Mouse (Mus musculus) kidney, adult 2 months (tissue): ENCODE data around the gene Ntpcr. TPM values are rescaled to one million over a fixed set of nuclear protein-coding genes. Genes with fewer than 3 reads are reported as not detected.

Source experiments
- DNase-seq: peaks from one replicate; pipeline ENCODE4 v3.0.0; 2021
- H3K27ac ChIP-seq: fragments of 200-500 bp; 2 replicates; pipeline ENCODE4 v1.5.1; 2012; ENCODE audit warnings: low read depth, low read length, control low read depth, inconsistent platforms; ENCODE audit not compliant: insufficient read depth
- H3K27me3 ChIP-seq: fragments of 200-500 bp; replicated peaks from 2 replicates; pipeline ENCODE4 v1.6.1; 2012; ENCODE audit warnings: mild to moderate bottlenecking, moderate library complexity, low read length, inconsistent platforms; ENCODE audit not compliant: control insufficient read depth, insufficient read depth
- H3K36me3 ChIP-seq: fragments of 200-500 bp; 2 replicates; pipeline ENCODE4 v1.6.1; 2012; ENCODE audit warnings: mild to moderate bottlenecking, moderate library complexity, low read length, inconsistent platforms; ENCODE audit not compliant: control insufficient read depth, insufficient read depth
- H3K4me1 ChIP-seq: fragments of 200-500 bp; 2 replicates; pipeline ENCODE4 v1.6.1; 2011; ENCODE audit warnings: low read length; ENCODE audit not compliant: control insufficient read depth, insufficient read depth
- H3K4me3 ChIP-seq: fragments of 200-500 bp; 2 replicates; pipeline ENCODE4 v1.5.1; 2011; ENCODE audit warnings: mild to moderate bottlenecking, low read depth, low read length, control low read depth; ENCODE audit not compliant: insufficient read depth
- CTCF ChIP-seq: fragments of 200-500 bp; conservative IDR thresholded peaks from 2 replicates; pipeline ENCODE4 v1.5.1; 2011; ENCODE audit warnings: low read depth, mild to moderate bottlenecking, control low read depth, low read length, moderate library complexity, mixed read lengths; ENCODE audit not compliant: insufficient read depth, insufficient read length
- POLR2A ChIP-seq: fragments of 200-500 bp; IDR thresholded peaks from one replicate; pipeline ENCODE4 v1.6.1; 2011; ENCODE audit warnings: low read depth, low read length, control low read depth
- WGBS: fragments of 180-500 bp; shearing (Covaris S2); methylation state at CpG from one replicate; pipeline ENCODE4 v1.1.7; 2018; 5-methylcytosine and 5-hydroxymethylcytosine counted together
- polyA plus RNA-seq: library from polyadenylated mRNA; depleted of rRNA; stranded (reverse); fragments of >200 nt; gene quantifications from 2 replicates; pipeline ENCODE4 v1.2.3, GENCODE M21; 2012

The Ntpcr gene
- polyA plus RNA-seq, 1 experiment = 27.6 TPM

DNA sequence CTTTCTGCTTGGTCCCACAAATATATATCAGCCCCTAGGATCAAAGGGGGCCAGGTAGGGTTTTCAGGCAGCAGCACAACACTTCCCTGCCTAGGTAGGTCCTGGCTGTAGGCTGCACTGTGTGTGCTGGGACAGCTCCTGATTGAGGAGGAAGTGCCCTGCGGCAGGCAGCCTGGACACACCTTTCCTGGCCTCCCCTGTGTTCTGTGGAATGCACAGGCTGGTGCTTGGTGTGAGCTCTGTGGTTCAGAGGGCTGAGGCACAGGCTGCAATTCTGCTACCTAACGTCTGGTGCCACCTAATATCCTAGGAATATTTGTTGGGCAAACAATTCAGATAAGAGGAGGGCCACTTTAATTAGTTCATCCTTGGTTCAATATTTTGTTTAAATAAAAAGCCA lies 12.1 kb downstream of the Ntpcr start:
- H3K4me3 ChIP-seq = no peak overlapping the region
- H3K4me1 ChIP-seq = no peaks in the 10 kb centered on the region
- DNase-seq = no peak
- H3K27me3 ChIP-seq = no peaks in the 10 kb centered on the region
- no peak overlapping the region for H3K27ac ChIP-seq
- WGBS = 32% methylated on average over 2 of the region's 2 CpGs
- H3K36me3 ChIP-seq = no peaks in the 10 kb centered on the region
- TF ChIP-seq POLR2A = no peak
- TF ChIP-seq CTCF = no peak

DNA sequence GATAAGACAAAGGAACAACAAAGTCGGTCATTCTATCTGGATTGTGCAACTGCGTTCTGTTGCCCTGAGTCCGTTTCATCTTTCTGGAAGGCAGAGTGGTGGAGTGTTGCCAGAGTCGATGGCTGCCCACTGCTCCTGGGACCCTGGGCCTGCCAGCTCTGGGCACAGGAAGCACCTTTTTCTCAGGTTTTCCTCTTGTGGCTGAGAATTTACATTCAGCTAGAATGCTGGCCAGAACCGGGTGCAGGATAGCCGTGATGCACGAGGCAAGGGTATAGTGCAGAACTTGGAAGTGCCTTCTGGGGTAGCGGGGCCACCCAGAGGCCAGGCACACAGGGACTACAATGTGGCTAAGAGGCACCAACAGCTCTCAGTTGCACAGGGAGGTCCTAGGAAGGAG lies 12.6 kb downstream of the Ntpcr start:
- Histone ChIP-seq H3K36me3 (no peaks in the 10 kb centered on the region), H3K27me3 (no peaks in the 10 kb centered on the region), H3K4me1 (no peaks in the 10 kb centered on the region), H3K27ac (no peak overlapping the region), H3K4me3 (no peak overlapping the region)
- 78% methylated on average over 8 of the region's 8 CpGs for WGBS
- no peak for DNase-seq
- no peak for TF ChIP-seq CTCF
- TF ChIP-seq POLR2A = no peak

DNA sequence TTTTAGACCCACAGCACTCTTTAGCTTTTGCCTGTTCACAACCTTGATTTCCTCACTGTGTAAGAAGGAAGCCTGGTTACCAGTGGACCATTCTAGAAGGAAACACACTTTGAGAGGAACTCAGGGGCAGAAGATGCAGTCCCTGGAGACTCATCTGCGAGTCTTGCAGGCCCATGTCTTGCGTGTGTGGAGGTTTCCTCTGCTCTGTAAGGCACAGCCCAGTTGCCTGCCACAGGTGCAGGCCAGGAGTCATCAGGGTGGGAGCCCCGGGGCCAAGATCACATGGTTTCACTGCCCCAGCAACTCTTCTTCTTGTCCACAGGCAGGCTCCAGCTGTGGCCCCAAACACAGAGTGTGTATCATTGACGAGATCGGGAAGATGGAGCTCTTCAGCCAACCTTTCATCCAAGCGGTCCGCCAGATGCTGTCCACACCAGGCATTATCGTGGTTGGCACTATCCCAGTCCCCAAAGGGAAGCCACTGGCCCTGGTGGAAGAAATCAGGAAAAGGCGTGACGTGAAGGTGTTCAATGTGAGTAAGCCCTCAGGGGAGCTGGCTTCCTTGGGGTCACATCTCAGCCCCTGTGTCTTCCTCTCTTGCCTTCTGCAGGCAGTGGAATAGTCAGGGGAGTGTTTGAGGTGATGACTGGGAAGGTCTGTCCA lies 15.3 kb downstream of the Ntpcr start:
- WGBS = 88% methylated on average over 10 of the region's 10 CpGs
- no peak for DNase-seq
- no peaks in the 10 kb centered on the region for H3K4me1 ChIP-seq

DNA sequence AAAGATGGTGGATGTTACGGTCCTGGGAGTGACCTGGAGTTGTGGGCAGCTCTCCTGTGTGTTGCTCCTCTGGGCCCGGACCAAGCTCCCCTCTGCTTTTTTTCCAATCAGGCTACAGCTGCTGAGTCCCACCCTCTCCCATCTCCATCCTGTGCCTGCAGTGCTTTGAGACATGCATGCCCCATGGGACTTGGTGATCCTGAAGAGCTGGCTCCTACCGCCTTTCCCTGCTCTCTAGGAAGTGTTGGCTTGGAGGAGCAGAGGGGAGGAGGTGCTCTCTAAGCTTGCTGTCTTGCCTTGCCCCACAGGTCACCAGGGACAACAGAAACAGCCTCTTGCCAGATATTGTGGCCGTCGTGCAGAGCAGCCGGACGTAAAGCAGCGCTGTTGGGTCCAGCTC lies 17.6 kb downstream of the Ntpcr start:
- H3K4me1 ChIP-seq = no peaks in the 10 kb centered on the region
- WGBS = 72% methylated on average over 8 of the region's 8 CpGs
- H3K36me3 ChIP-seq = no peaks in the 10 kb centered on the region
- H3K4me3 ChIP-seq = no peak overlapping the region
- H3K27ac ChIP-seq = no peak overlapping the region
- no peaks in the 10 kb centered on the region for H3K27me3 ChIP-seq
- TF ChIP-seq CTCF = no peak
- no peak for TF ChIP-seq POLR2A
- DNase-seq = no peak

More for the DNA sequence above, 15.3 kb downstream of the Ntpcr start:
- H3K27me3 ChIP-seq = no peaks in the 10 kb centered on the region
- no peak for TF ChIP-seq POLR2A
- no peak overlapping the region for H3K27ac ChIP-seq
- no peak overlapping the region for H3K4me3 ChIP-seq
- no peaks in the 10 kb centered on the region for H3K36me3 ChIP-seq

DNA sequence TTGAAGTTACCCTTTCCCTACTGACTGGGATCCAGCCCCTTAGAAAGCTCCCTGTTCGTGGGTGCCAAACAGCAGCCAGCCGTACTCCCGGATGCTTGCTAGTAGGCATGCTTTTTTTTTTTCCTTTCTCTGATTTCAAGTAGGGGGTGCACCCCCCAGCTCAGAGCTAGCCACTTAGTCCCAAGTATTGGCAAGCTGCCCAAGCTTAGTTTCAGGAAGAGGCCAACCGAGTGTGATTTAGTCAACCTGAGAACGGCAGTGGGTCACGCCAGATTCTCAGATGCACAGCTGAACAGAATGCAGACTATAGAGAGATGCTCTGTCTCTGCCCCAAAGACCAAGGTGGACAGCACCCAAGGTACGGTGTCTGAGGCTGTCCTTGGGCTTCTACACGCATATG lies 21.1 kb downstream of the Ntpcr start:
- Histone ChIP-seq H3K27me3 (no peaks in the 10 kb centered on the region), H3K36me3 (no peaks in the 10 kb centered on the region), H3K4me3 (no peak overlapping the region), H3K27ac (no peak overlapping the region), H3K4me1 (no peaks in the 10 kb centered on the region)
- WGBS = 28% methylated on average over 8 of the region's 8 CpGs
- TF ChIP-seq POLR2A (no peak), CTCF (no peak)
- no peak for DNase-seq

DNA sequence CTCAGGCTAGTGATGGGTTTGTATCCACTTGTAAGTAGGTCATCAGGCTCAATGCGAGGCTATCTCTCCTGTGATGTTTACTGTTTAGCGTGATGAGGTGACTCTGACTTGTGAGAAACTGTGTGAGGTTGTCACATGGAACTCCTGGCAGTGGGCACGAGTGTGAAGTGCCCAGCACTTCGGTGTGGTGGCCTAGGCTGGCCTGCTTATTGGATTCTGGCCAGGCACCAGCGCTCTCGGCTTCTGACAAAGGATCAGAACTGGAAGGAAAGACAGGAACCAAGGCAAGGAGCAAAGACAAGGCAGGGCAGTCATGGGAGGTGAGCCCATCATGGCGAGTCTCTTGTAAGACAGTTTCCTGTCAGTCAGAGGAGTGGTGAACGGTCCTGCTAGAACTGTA lies 26.1 kb downstream of the Ntpcr start:
- DNase-seq = no peak
- Histone ChIP-seq H3K27me3 (no peaks in the 10 kb centered on the region), H3K36me3 (no peaks in the 10 kb centered on the region), H3K27ac (no peak overlapping the region), H3K4me3 (no peak overlapping the region), H3K4me1 (no peaks in the 10 kb centered on the region)
- 70% methylated on average over 8 of the region's 8 CpGs for WGBS
- TF ChIP-seq CTCF = no peak
- no peak for TF ChIP-seq POLR2A

DNA sequence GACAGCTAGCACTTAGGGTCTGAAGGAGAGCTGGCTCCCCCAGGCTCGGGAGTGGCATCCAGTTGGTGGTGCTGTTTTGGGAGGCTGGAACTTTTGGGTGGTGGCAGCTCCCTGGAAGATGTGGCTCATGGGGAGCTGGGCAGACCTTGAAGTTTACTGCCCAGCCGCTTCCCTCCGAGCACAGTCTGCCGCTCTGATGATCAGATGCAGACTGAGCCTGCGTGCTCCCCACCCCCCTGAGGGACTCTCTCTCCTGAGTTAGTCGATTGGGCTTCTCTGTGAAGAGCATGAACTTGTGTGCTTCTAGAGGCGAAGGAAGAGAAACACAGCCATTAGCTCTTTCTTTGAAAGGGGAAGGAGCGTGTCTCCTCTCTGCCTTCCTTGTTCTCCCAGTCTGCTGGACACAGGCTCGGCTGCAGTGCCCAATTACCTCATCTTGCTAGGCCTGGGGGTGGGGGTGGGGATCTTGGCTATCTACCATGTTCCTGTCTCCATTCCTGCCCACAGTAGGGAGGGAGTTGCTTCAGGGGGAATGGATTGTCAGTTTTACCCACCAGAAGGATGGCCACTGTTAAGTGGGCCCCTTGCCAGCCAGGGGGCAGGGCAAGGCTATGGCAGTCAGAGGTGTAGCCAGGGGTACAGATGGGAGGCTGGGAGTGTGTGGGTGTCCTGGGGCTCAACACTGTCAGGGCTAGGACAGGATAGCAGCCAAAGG lies 26.8 kb downstream of the Ntpcr start:
- no peaks in the 10 kb centered on the region for H3K36me3 ChIP-seq
- WGBS = 49% methylated on average over 9 of the region's 9 CpGs
- no peaks in the 10 kb centered on the region for H3K27me3 ChIP-seq
- no peak for DNase-seq
- H3K27ac ChIP-seq = no peak overlapping the region
- TF ChIP-seq CTCF (no peak), POLR2A (no peak)
- H3K4me1 ChIP-seq = no peaks in the 10 kb centered on the region
- H3K4me3 ChIP-seq = no peak overlapping the region
